Mouse (Mus musculus) cerebellum, postnatal 14 days (tissue): ENCODE results near the gene Rtel1.

Experiments used
- DNase-seq, 2 experiments: peaks; one replicate each; pipeline ENCODE4 v3.0.0; 2021; ENCODE audit warnings: mixed read lengths in 2 of 2

Gene Rtel1

DNA sequence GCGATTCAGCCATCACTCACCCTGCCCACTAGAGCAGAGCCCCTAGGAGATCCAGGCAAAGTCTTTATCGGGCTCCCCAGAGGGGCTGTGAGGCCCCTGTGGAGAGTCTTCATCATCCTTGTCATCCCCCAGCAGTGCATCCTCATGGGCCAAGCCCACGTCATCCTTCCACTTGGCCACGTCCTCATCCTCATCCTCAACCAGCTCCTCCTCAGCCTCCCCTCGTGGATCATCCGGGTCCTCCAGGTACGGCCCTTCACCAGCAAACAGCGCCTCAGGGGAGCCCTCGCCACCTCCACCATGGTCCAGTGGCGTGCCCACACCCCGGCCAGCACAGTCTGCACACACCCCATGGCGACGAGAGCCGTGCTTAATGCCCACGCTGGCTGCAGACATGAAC is 71.5 kb downstream of the Rtel1 start:
- DNase-seq: no peak

DNA sequence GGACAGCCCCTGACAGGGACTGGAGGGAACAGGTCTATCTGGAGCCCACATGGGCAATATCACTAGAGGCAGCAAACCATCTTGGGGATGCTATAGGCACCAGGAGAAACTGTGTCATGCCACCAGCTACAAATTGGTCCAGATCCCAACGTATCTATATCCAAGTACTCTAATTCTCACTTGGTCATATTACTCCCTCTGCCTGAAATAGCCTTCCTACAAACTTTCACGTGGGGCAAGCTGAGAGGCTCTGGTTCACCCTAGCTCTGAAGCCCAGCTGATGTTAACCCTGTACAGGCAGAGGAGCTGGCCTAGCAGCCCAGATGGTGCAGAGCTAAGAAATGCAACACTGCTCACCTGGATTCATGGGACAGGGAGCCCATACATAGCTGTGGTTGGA is 72.0 kb downstream of the Rtel1 start:
- no peak for DNase-seq

DNA sequence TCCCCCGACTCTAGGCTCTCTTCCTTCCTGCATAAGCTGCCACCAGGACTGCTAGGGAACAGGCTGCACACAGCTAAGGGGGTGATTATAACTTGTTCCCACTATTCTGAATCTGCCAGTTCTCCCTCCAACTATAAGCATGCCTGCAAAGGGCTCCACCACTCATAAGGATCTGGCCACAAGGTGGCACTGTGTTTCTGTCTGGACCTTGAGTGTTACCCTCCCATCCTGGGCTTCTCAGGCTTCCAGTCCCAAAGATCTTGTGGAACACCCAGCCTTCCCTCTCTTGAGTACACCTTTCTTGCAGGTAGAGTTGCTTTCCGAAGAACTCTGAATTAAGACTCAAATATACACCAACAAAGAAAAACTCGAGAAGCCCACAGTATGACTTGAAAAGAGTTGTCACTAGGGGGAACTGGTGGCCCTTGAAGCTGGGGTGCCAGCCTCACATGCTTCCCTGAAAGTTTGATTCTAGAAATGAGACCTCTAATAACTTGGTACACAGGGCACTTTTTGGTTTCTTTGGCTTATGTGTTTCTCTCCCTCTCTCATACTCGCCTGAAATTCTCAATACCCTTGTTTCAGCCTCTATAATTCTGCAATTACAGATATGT is 73.2 kb downstream of the Rtel1 start:
- peak; percentile 95 for DNase-seq

DNA sequence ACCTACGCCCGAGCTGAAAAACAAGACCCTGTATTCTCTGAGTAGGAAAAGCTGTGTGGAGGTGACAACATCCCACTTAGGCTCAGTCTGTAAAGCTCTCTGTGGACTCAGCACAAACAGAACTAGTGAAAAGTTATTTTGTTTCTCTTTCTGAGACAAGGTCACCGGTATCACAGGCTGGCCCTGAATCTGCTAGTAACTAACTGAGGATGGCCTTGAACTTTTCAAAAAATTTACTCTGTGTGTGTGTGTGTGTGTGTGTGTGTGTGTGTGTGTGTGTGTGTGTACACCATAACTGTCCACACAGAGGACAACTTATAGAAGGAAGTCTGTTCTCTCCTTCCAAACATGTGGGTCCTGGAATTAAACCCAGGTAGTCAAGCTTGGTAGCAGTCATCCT is 74.5 kb downstream of the Rtel1 start:
- DNase-seq: no peak

DNA sequence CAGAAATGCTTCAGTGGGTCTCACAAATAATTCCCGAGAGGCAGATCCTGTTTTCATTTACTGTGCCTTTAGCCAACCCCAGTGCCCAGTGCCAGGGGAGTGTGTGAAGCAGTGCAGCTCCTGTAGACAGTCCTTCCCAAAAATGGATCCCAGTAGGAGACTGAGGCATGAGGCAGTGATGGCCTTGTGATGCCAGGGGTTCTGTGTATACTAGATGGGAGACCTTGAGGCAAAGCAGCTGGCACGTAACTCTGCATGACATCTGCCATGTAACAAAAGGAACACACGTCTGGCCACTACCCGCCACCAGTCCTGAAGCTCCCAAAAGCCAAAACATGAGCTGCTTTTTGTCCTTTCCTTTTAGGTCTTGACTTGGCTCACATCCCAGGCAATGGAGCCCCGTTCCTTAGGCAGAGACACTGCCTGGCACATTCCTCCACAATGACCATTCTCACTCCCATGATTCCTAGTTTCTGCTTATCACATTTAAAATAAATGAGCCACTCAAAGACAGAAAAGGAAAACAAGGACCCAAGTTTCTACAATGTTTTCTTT is 77.7 kb downstream of the Rtel1 start:
- peak in 1 of 2 experiments; percentile 34 for DNase-seq

DNA sequence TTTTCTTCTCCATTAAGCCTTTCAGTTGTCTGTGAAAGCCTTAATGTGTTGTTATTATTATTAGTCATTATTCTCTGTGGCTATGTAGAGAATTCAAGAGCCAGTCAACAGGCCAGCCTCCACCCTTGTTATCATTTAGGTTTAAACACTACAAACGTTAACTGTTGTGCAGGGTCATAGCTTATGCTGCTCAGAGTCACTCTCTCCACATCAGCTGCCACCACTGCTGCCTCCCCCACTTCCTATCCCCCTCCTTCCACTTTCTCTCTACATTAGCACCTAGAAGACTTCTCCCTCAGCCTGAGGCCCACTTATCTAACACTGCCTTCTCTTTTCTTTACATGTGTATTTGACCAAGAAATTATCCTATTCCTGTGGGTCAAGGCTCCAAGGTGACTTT is 82.0 kb downstream of the Rtel1 start:
- no peak for DNase-seq

DNA sequence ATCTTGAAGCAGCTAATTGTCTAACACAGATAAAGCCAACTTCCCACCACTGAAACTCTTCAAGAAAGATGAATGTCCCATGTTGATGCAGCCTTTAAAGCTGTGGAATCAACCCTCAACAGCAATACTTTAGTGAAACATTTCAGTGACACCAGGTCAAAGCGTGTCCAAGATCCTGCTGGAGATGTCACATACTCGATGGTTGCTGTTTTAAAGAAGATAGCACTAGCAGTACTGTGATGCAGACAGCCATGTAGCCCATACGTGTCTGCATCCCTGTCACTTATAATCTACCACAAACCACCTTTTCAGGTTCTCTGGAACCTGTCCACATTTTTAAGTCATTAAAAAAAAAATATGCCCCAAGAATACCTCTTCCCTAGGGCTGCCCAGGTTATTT is 84.2 kb downstream of the Rtel1 start:
- no peak for DNase-seq
